Mouse (Mus musculus): Measurements from ENCODE around the gene Acot11. TPM values are rescaled to one million over a fixed set of nuclear protein-coding genes. Genes with fewer than 3 reads are reported as not detected.
"Not testable (repeated sequence)": the region's sequence is repeated elsewhere in the genome, so short reads cannot be mapped to it uniquely, and the experiment has no call there.

Gene Acot11
- total RNA-seq, 2 experiments from 2014 or later: 35.0 to 57.5 TPM

- no peak for DNase-seq (ENCODE audit: low spot score in 2 of 2)
Observed at GRCm38 (mm10) chr4:106783137-106783536, 21.7 kb downstream of the Acot11 start.

- no peak for DNase-seq (ENCODE audit: low spot score in 2 of 2)
Observed at GRCm38 (mm10) chr4:106780045-106780444, 24.8 kb downstream of the Acot11 start.

- peak; percentile 82 to 85 for DNase-seq (ENCODE audit: low spot score in 2 of 2)
Observed at GRCm38 (mm10) chr4:106778116-106778788, 26.5 kb downstream of the Acot11 start.

- DNase-seq (ENCODE audit: low spot score in 2 of 2): peak; percentile 64 to 67
Observed at GRCm38 (mm10) chr4:106776998-106777397, 27.8 kb downstream of the Acot11 start.

- DNase-seq (ENCODE audit: low spot score in 2 of 2): not testable (repeated sequence)
Observed at GRCm38 (mm10) chr4:106775767-106776166, 29.0 kb downstream of the Acot11 start.

GRCm38 (mm10) chr4:106772558-106772957, 32.2 kb downstream of the Acot11 start:
- DNase-seq (ENCODE audit: low spot score in 2 of 2): no peak

- no peak for DNase-seq (ENCODE audit: low spot score in 2 of 2)
Observed at GRCm38 (mm10) chr4:106769306-106769705, 35.5 kb downstream of the Acot11 start.

- no peak for DNase-seq (ENCODE audit: low spot score in 2 of 2)
Observed at GRCm38 (mm10) chr4:106764166-106764565, 40.6 kb downstream of the Acot11 start.

- DNase-seq (ENCODE audit: low spot score in 2 of 2): no peak
Observed at GRCm38 (mm10) chr4:106751726-106752125, 53.1 kb downstream of the Acot11 start.

GRCm38 (mm10) chr4:106749699-106750098, 55.1 kb downstream of the Acot11 start:
- peak; percentile 80 to 82 for DNase-seq (ENCODE audit: low spot score in 2 of 2)

- no peak for DNase-seq (ENCODE audit: low spot score in 2 of 2)
Observed at GRCm38 (mm10) chr4:106747001-106747580, 57.7 kb downstream of the Acot11 start.

- no peak for DNase-seq (ENCODE audit: low spot score in 2 of 2)
Observed at GRCm38 (mm10) chr4:106745862-106746261, 58.9 kb downstream of the Acot11 start.

GRCm38 (mm10) chr4:106737904-106738303, 66.9 kb downstream of the Acot11 start:
- no peak for DNase-seq (ENCODE audit: low spot score in 2 of 2)

GRCm38 (mm10) chr4:106736884-106737283, 67.9 kb downstream of the Acot11 start:
- not testable (repeated sequence) for DNase-seq (ENCODE audit: low spot score in 2 of 2)

GRCm38 (mm10) chr4:106733636-106734035, 71.2 kb downstream of the Acot11 start, which contains the start of gene Fam151a:
TSS of gene Fam151a (plus strand) at chr4:106733889.
- DNase-seq (ENCODE audit: low spot score in 2 of 2): no peak

GRCm38 (mm10) chr4:106730814-106731213, 74.0 kb downstream of the Acot11 start, which contains the start of gene Mroh7:
TSS of gene Mroh7 (minus strand) at chr4:106730925.
- no peak for DNase-seq (ENCODE audit: low spot score in 2 of 2)

GRCm38 (mm10) chr4:106720631-106721030, 84.2 kb downstream of the Acot11 start:
- no peak for DNase-seq (ENCODE audit: low spot score in 2 of 2)

GRCm38 (mm10) chr4:106713622-106714021, 91.2 kb downstream of the Acot11 start:
- DNase-seq (ENCODE audit: low spot score in 2 of 2): no peak

GRCm38 (mm10) chr4:106708408-106708807, 96.4 kb downstream of the Acot11 start:
- DNase-seq (ENCODE audit: low spot score in 2 of 2): peak; percentile 81 to 88

GRCm38 (mm10) chr4:106707957-106708356, 96.8 kb downstream of the Acot11 start:
- DNase-seq (ENCODE audit: low spot score in 2 of 2): no peak

- no peak for DNase-seq (ENCODE audit: low spot score in 2 of 2)
Observed at GRCm38 (mm10) chr4:106705096-106705665, 99.6 kb downstream of the Acot11 start.

- peak; percentile 43 to 62 for DNase-seq (ENCODE audit: low spot score in 2 of 2)
Observed at GRCm38 (mm10) chr4:106704416-106704815, 100.4 kb downstream of the Acot11 start.

Measured in left cerebral cortex, adult 18-20 months (tissue).